Mouse (Mus musculus) limb, embryonic 10.5 days (tissue): ENCODE measurements around the gene C1qtnf12. TPM values are rescaled to one million over a fixed set of nuclear protein-coding genes. Genes with fewer than 3 reads are reported as not detected.
A peak's percentile ranks its signal among the peaks of the same experiment; 100 is the strongest.

ENCODE experiments used
- DNase-seq: peaks from one replicate; pipeline ENCODE4 v3.0.0-alpha.2; 2017; ENCODE audit warnings: low spot score
- H3K27ac ChIP-seq: fragments of 300-500 bp; sonication (generic); 2 replicates; pipeline ENCODE4 v1.5.1; 2016; ENCODE audit warnings: mild to moderate bottlenecking
- H3K27me3 ChIP-seq: fragments of 300-500 bp; sonication (generic); 2 replicates; pipeline ENCODE4 v1.6.1; 2016; ENCODE audit warnings: low read depth, mild to moderate bottlenecking; ENCODE audit not compliant: poor library complexity, severe bottlenecking
- H3K36me3 ChIP-seq: fragments of 300-500 bp; sonication (generic); 2 replicates; pipeline ENCODE4 v1.6.1; 2016; ENCODE audit warnings: mild to moderate bottlenecking, moderate library complexity
- H3K4me1 ChIP-seq: fragments of 300-500 bp; sonication (generic); 2 replicates; pipeline ENCODE4 v1.6.1; 2016
- H3K4me3 ChIP-seq: fragments of 300-500 bp; sonication (generic); 2 replicates; pipeline ENCODE4 v1.5.1; 2016; ENCODE audit warnings: mild to moderate bottlenecking, moderate library complexity
- H3K9me3 ChIP-seq: fragments of 300-500 bp; sonication (generic); replicated peaks from 2 replicates; pipeline ENCODE4 v1.6.1; 2016; ENCODE audit warnings: mild to moderate bottlenecking
- WGBS: fragments of 180-500 bp; shearing (Covaris S2); methylation state at CpG from one replicate; pipeline ENCODE4 v1.1.7; 2016; 5-methylcytosine and 5-hydroxymethylcytosine counted together
- polyA plus RNA-seq: library from polyadenylated mRNA; unstranded; fragments of >200 nt; fragmentation: Nextera tagmentation; extraction: Ambion mirVana; gene quantifications from 2 replicates; pipeline ENCODE4 v1.2.1, GENCODE M21; 2016

Gene C1qtnf12
- polyA plus RNA-seq, result 23.4 and 24.5 TPM in 2 replicates

- H3K4me3 ChIP-seq, result peak within 1 kb of the TSS; percentile 66
- H3K9me3 ChIP-seq, result no peaks in the 10 kb centered on the region
- H3K36me3 ChIP-seq, result peaks cover 53% of the 10 kb centered on the region
- no peaks in the 10 kb centered on the region for H3K27me3 ChIP-seq
- peaks cover 18% of the 10 kb centered on the region for H3K4me1 ChIP-seq
- H3K27ac ChIP-seq, result peak within 1 kb of the TSS; percentile 81
- DNase-seq, result peak; percentile 71
- 1% methylated on average over 42 of the region's 42 CpGs for WGBS
Observed at GRCm38 (mm10) chr4:155962167-155962971, at the start of gene C1qtnf12. Gene C1qtnf12 (plus strand): TSS chr4:155962318.

- DNase-seq, result no peak
- H3K27ac ChIP-seq, result no peak overlapping the region
- 0 out of 2 replicates have a peak, but pooled peaks cover 5% of the 10 kb centered on the region for H3K4me1 ChIP-seq
- H3K27me3 ChIP-seq, result no peaks in the 10 kb centered on the region
- 75% methylated on average over 1 of the region's 1 CpGs for WGBS
- no peak overlapping the region for H3K4me3 ChIP-seq
- H3K36me3 ChIP-seq, result no peaks in the 10 kb centered on the region
- H3K9me3 ChIP-seq, result no peaks in the 10 kb centered on the region
Observed at GRCm38 (mm10) chr4:155932031-155932430, 30.1 kb upstream of the C1qtnf12 start.

GRCm38 (mm10) chr4:155943049-155943452 lies 19.1 kb upstream of the C1qtnf12 start:
- Histone ChIP-seq H3K4me1 (peaks cover 16% of the 10 kb centered on the region), H3K36me3 (peaks cover 24% of the 10 kb centered on the region), H3K4me3 (peak overlapping the region; percentile 99), H3K27ac (peak overlapping the region; percentile 95), H3K27me3 (no peaks in the 10 kb centered on the region), H3K9me3 (no peaks in the 10 kb centered on the region)
- no peak for DNase-seq
- WGBS, result 2% methylated on average over 17 of the region's 17 CpGs

- Histone ChIP-seq H3K4me3 (peak within 1 kb of the TSS; percentile 99), H3K27me3 (no peaks in the 10 kb centered on the region), H3K4me1 (peaks cover 16% of the 10 kb centered on the region), H3K27ac (peak within 1 kb of the TSS; percentile 95), H3K36me3 (peaks cover 30% of the 10 kb centered on the region), H3K9me3 (no peaks in the 10 kb centered on the region)
- peak; percentile 99 for DNase-seq
- WGBS, result under 1% methylated on average over 85 of the region's 85 CpGs
Observed at GRCm38 (mm10) chr4:155943534-155944249, 18.4 kb upstream of the C1qtnf12 start, which contains the start of gene Ube2j2. Gene Ube2j2 (plus strand): TSS chr4:155943831.

- peak overlapping the region; percentile 95 for H3K27ac ChIP-seq
- DNase-seq, result peak; percentile 34
- WGBS, result 1% methylated on average over 17 of the region's 17 CpGs
Observed at GRCm38 (mm10) chr4:155944271-155944670, 17.8 kb upstream of the C1qtnf12 start.

GRCm38 (mm10) chr4:155947094-155947493 lies 15.0 kb upstream of the C1qtnf12 start:
- Histone ChIP-seq H3K36me3 (peaks cover 64% of the 10 kb centered on the region), H3K27ac (no peak overlapping the region), H3K4me3 (no peak overlapping the region), H3K27me3 (no peaks in the 10 kb centered on the region), H3K9me3 (no peaks in the 10 kb centered on the region), H3K4me1 (peaks cover 16% of the 10 kb centered on the region)
- DNase-seq, result no peak

More at GRCm38 (mm10) chr4:155944271-155944670, 17.8 kb upstream of the C1qtnf12 start:
- Histone ChIP-seq H3K9me3 (no peaks in the 10 kb centered on the region), H3K4me3 (peak overlapping the region; percentile 99), H3K4me1 (peaks cover 16% of the 10 kb centered on the region), H3K36me3 (peaks cover 36% of the 10 kb centered on the region), H3K27me3 (no peaks in the 10 kb centered on the region)

- no peak for DNase-seq
- no peak overlapping the region for H3K27ac ChIP-seq
- no peaks in the 10 kb centered on the region for H3K4me1 ChIP-seq
- H3K27me3 ChIP-seq, result no peaks in the 10 kb centered on the region
- H3K9me3 ChIP-seq, result no peaks in the 10 kb centered on the region
- WGBS, result 96% methylated on average over 6 of the region's 6 CpGs
- H3K36me3 ChIP-seq, result peaks cover 87% of the 10 kb centered on the region
- no peak overlapping the region for H3K4me3 ChIP-seq
Observed at GRCm38 (mm10) chr4:155955491-155955890, 6.6 kb upstream of the C1qtnf12 start.

- no peak overlapping the region for H3K27ac ChIP-seq
- peak; percentile 82 for DNase-seq
- no peaks in the 10 kb centered on the region for H3K9me3 ChIP-seq
- peaks cover 59% of the 10 kb centered on the region for H3K36me3 ChIP-seq
- no peaks in the 10 kb centered on the region for H3K27me3 ChIP-seq
- H3K4me3 ChIP-seq, result no peak overlapping the region
- H3K4me1 ChIP-seq, result peaks cover 18% of the 10 kb centered on the region
- 14% methylated on average over 5 of the region's 5 CpGs for WGBS
Observed at GRCm38 (mm10) chr4:155959275-155959674, 2.8 kb upstream of the C1qtnf12 start.

- peaks cover 18% of the 10 kb centered on the region for H3K4me1 ChIP-seq
- DNase-seq, result no peak
- WGBS, result 48% methylated on average over 7 of the region's 7 CpGs
- H3K9me3 ChIP-seq, result no peaks in the 10 kb centered on the region
- H3K36me3 ChIP-seq, result peaks cover 46% of the 10 kb centered on the region
- H3K27me3 ChIP-seq, result no peaks in the 10 kb centered on the region
- H3K4me3 ChIP-seq, result peak overlapping the region; percentile 66
- H3K27ac ChIP-seq, result peak overlapping the region; percentile 11; the same call in 1 of the 2 replicates
Observed at GRCm38 (mm10) chr4:155963106-155963505, 988 bp downstream of the C1qtnf12 start.

GRCm38 (mm10) chr4:155964396-155964795 lies 2.3 kb downstream of the C1qtnf12 start:
- Histone ChIP-seq H3K9me3 (no peaks in the 10 kb centered on the region), H3K27me3 (no peaks in the 10 kb centered on the region), H3K4me3 (no peak overlapping the region), H3K4me1 (peaks cover 18% of the 10 kb centered on the region), H3K27ac (no peak overlapping the region), H3K36me3 (peaks cover 36% of the 10 kb centered on the region)
- no peak for DNase-seq
- WGBS, result 96% methylated on average over 11 of the region's 11 CpGs

GRCm38 (mm10) chr4:155969043-155969653 lies 7.0 kb downstream of the C1qtnf12 start:
- DNase-seq, result no peak
- 85% methylated on average over 13 of the region's 13 CpGs for WGBS
- Histone ChIP-seq H3K4me1 (no peaks in the 10 kb centered on the region), H3K4me3 (no peak overlapping the region), H3K27me3 (no peaks in the 10 kb centered on the region), H3K36me3 (peaks cover 24% of the 10 kb centered on the region), H3K27ac (no peak overlapping the region), H3K9me3 (no peaks in the 10 kb centered on the region)

- Histone ChIP-seq H3K4me3 (no peak overlapping the region), H3K27ac (no peak overlapping the region), H3K4me1 (no peaks in the 10 kb centered on the region), H3K27me3 (no peaks in the 10 kb centered on the region), H3K36me3 (peaks cover 14% of the 10 kb centered on the region), H3K9me3 (no peaks in the 10 kb centered on the region)
- WGBS, result 78% methylated on average over 5 of the region's 5 CpGs
- DNase-seq, result no peak
Observed at GRCm38 (mm10) chr4:155970286-155970685, 8.2 kb downstream of the C1qtnf12 start.
